Comparison of ENCODE assay signal across 8 mouse cellular contexts in the genomic region with DNA sequence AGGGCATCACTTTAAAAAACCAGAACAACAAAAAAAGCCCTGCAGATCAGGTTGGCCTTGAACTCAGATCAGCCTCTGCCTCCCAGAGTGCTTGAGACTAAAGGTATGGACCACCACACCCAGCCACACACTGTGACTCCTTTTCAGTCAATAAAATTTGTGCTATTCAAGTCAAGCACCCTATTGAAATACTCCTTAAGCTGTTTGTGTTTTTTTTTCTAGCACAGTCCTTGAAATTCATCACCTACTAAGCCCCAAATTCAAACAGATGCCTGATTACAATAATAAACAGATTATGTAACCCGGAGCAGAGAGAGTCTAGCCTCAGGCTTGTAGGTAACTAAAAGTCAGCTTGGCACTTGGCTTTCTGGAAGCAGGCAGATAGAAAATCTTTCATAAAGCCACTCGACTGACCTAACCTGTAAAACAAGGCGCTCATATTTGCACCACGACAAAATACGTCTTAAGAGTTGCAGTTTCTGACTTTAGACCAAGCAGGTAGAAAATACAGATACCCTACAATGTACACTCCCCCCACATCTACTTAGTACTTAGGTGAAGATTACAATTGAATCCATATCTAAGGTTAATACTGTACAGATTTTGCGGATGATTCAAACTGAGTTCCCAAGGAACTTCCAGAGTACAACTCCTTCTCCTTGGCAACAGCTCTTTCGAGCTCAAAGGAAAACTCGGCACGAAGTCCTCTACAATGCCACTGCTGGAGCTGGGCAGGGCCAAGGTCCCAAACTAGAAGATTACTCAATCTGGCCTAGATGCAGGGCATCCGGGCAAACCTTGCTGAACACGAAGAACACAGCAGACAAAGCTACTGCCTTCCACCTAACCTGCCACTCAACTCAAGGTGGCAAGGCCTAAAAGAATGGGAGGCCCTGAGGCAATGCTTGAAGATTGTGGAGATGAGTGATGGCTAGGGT. TPM values are rescaled to one million over a fixed set of nuclear protein-coding genes. Genes with fewer than 3 reads are reported as not detected.
A peak's percentile ranks its signal among the peaks of the same experiment; 100 is the strongest.
DNase-seq lines count a peak whose midpoint lies in the region; ATAC-seq and TF ChIP-seq lines count a peak whose summit lies in the region.

No protein-coding gene starts in this region.

- ATAC-seq in midbrain, postnatal 0 days (ENCODE audit: low FRiP score), result no peak
- ATAC-seq in midbrain, embryonic 15.5 days (replicated peaks), result no peak
- no peak for ATAC-seq in embryonic facial prominence, embryonic 12.5 days (ENCODE audit: insufficient number of reproducible peaks, insufficient read depth, low FRiP score, low TSS enrichment)
- ATAC-seq in intestine, postnatal 0 days, result 0 out of 2 replicates have a peak, but pooled peaks have one; percentile 26
- no peak for ATAC-seq in frontal cortex, adult (ENCODE audit: low TSS enrichment)

- peak; percentile 18 for DNase-seq in midbrain, postnatal 0 days (ENCODE audit: low spot score)
- peak; percentile 53 for DNase-seq in lung, postnatal 25 days (ENCODE audit: low spot score)
- no peak for DNase-seq in thymus, postnatal 14 days
- DNase-seq in cerebellum, postnatal 4 days (ENCODE audit: low spot score in 2 of 2), result no peak

- no peaks in the 10 kb centered on the region for H3K27me3 ChIP-seq in midbrain, postnatal 0 days (ENCODE audit: insufficient read depth, low read length)
- H3K27me3 ChIP-seq in midbrain, embryonic 15.5 days (replicated peaks), result peaks cover 11% of the 10 kb centered on the region
- H3K27me3 ChIP-seq in embryonic facial prominence, embryonic 12.5 days, result no peaks in the 10 kb centered on the region
- no peaks in the 10 kb centered on the region for H3K27me3 ChIP-seq in intestine, postnatal 0 days (replicated peaks; ENCODE audit: control insufficient read depth, insufficient read depth, low read length)

- peak overlapping the region; percentile 97; the same call in 1 of the 2 replicates for H3K4me2 ChIP-seq in midbrain, postnatal 0 days (ENCODE audit: low read depth, low read length, poor library complexity, severe bottlenecking)
- no peak overlapping the region for H3K4me2 ChIP-seq in midbrain, embryonic 15.5 days
- peak overlapping the region; percentile 87; the same call in 1 of the 2 replicates for H3K4me2 ChIP-seq in embryonic facial prominence, embryonic 12.5 days (replicated peaks)
- H3K4me2 ChIP-seq in intestine, postnatal 0 days (replicated peaks; ENCODE audit: low read depth), result peak overlapping the region; percentile 94

- no peak for TF ChIP-seq CTCF in midbrain, postnatal 0 days (IDR thresholded peaks at IDR 0.05)
- TF ChIP-seq CTCF in intestine, postnatal 0 days (IDR thresholded peaks at IDR 0.05; ENCODE audit: low read depth), result no peak

- no peak overlapping the region for H3K9ac ChIP-seq in midbrain, postnatal 0 days (replicated peaks; ENCODE audit: low read length, poor library complexity, severe bottlenecking)
- H3K9ac ChIP-seq in midbrain, embryonic 15.5 days, result no peak overlapping the region
- H3K9ac ChIP-seq in embryonic facial prominence, embryonic 12.5 days, result no peak overlapping the region
- H3K9ac ChIP-seq in intestine, postnatal 0 days (ENCODE audit: low read depth, low read length), result no peak overlapping the region

- H3K36me3 ChIP-seq in midbrain, postnatal 0 days (ENCODE audit: insufficient read depth, low read length), result peaks cover 12% of the 10 kb centered on the region
- peaks cover 9% of the 10 kb centered on the region; the same call in 1 of the 2 replicates for H3K36me3 ChIP-seq in midbrain, embryonic 15.5 days (replicated peaks)
- peaks cover 32% of the 10 kb centered on the region for H3K36me3 ChIP-seq in embryonic facial prominence, embryonic 12.5 days
- H3K36me3 ChIP-seq in intestine, postnatal 0 days (ENCODE audit: control insufficient read depth, insufficient read depth), result peaks cover 27% of the 10 kb centered on the region

- no peak overlapping the region for H3K4me3 ChIP-seq in midbrain, postnatal 0 days (ENCODE audit: low read depth, low read length)
- H3K4me3 ChIP-seq in midbrain, embryonic 15.5 days, result no peak overlapping the region
- H3K4me3 ChIP-seq in embryonic facial prominence, embryonic 12.5 days, result 0 out of 2 replicates have a peak overlapping the region, but pooled peaks have one; percentile 10
- no peak overlapping the region for H3K4me3 ChIP-seq in intestine, postnatal 0 days (ENCODE audit: low read depth, low read length)

- 73% methylated on average over 11 of the region's 11 CpGs for WGBS in midbrain, postnatal 0 days
- WGBS in midbrain, embryonic 15.5 days, result 75% methylated on average over 11 of the region's 11 CpGs
- 75% methylated on average over 11 of the region's 11 CpGs for WGBS in embryonic facial prominence, embryonic 12.5 days
- WGBS in intestine, postnatal 0 days, result 56% methylated on average over 11 of the region's 11 CpGs

- H3K9me3 ChIP-seq in midbrain, postnatal 0 days (ENCODE audit: low read length), result no peaks in the 10 kb centered on the region
- no peaks in the 10 kb centered on the region for H3K9me3 ChIP-seq in midbrain, embryonic 15.5 days
- no peaks in the 10 kb centered on the region for H3K9me3 ChIP-seq in embryonic facial prominence, embryonic 12.5 days
- H3K9me3 ChIP-seq in intestine, postnatal 0 days (ENCODE audit: control insufficient read depth), result no peaks in the 10 kb centered on the region

- H3K4me1 ChIP-seq in midbrain, postnatal 0 days (ENCODE audit: insufficient read depth, low read length), result peaks cover 8% of the 10 kb centered on the region; the same call in 1 of the 2 replicates
- H3K4me1 ChIP-seq in midbrain, embryonic 15.5 days, result peaks cover 29% of the 10 kb centered on the region
- H3K4me1 ChIP-seq in embryonic facial prominence, embryonic 12.5 days, result peaks cover 23% of the 10 kb centered on the region; the same call in 1 of the 2 replicates
- peaks cover 7% of the 10 kb centered on the region; the same call in 1 of the 2 replicates for H3K4me1 ChIP-seq in intestine, postnatal 0 days (replicated peaks; ENCODE audit: control insufficient read depth, insufficient read depth, low read length)

- H3K27ac ChIP-seq in midbrain, postnatal 0 days (ENCODE audit: low read depth, low read length), result no peak overlapping the region
- no peak overlapping the region for H3K27ac ChIP-seq in midbrain, embryonic 15.5 days
- no peak overlapping the region for H3K27ac ChIP-seq in embryonic facial prominence, embryonic 12.5 days
- no peak overlapping the region for H3K27ac ChIP-seq in intestine, postnatal 0 days (ENCODE audit: low read depth, low read length)

RNA-seq across cellular contexts. Expression of gene Prdx6, which starts 3.1 kb away (rescaled TPM):
- 79.1 and 90.3 TPM in 2 replicates for total RNA-seq in midbrain, postnatal 0 days (2014; rRNA removed)
- 159 and 160 TPM in 2 replicates for polyA plus RNA-seq in midbrain, postnatal 0 days (2015; fragmentation: Nextera tagmentation; extraction: Ambion mirVana)
- polyA plus RNA-seq in midbrain, embryonic 15.5 days (2015; fragmentation: Nextera tagmentation; extraction: Ambion mirVana), result 126 and 140 TPM in 2 replicates
- 427 and 464 TPM in 2 replicates for polyA plus RNA-seq in embryonic facial prominence, embryonic 12.5 days (2016; fragmentation: Nextera tagmentation; extraction: Ambion mirVana)
- polyA plus RNA-seq in intestine, postnatal 0 days (2015; fragmentation: Nextera tagmentation; extraction: Ambion mirVana), result 373 and 385 TPM in 2 replicates

Comparison
In these comparisons a context has a peak if more than half of its experiments do, and no peak if none do; other contexts are left out.
1. DNase-seq: peak in midbrain, postnatal 0 days (single experiment) and lung, postnatal 25 days (single experiment); none in thymus, postnatal 14 days (single experiment) and cerebellum, postnatal 4 days (0 of 2).